Mouse (Mus musculus) kidney, postnatal 0 days (tissue): Measurements from ENCODE around the gene Fhod1. TPM values are rescaled to one million over a fixed set of nuclear protein-coding genes. Genes with fewer than 3 reads are reported as not detected.

Source experiments
- ATAC-seq: fragments of 200-750 bp; cut with Nextera tagmentation; replicated peaks from 2 replicates; pipeline ENCODE4 v1.8.0; 2017; ENCODE audit warnings: low read depth, moderate number of reproducible peaks, moderate TSS enrichment, moderate library complexity; ENCODE audit not compliant: low FRiP score
- DNase-seq: peaks from one replicate; pipeline ENCODE4 v3.0.0-alpha.2; 2016; ENCODE audit warnings: low spot score
- H3K27ac ChIP-seq: fragments of 300-500 bp; sonication (generic); 2 replicates; pipeline ENCODE4 v1.5.1; 2014; ENCODE audit warnings: mild to moderate bottlenecking
- H3K27me3 ChIP-seq: fragments of 300-500 bp; sonication (generic); 2 replicates; pipeline ENCODE4 v1.6.1; 2014; ENCODE audit warnings: low read length, mixed read lengths; ENCODE audit not compliant: insufficient read depth
- H3K36me3 ChIP-seq: fragments of 300-500 bp; sonication (generic); 2 replicates; pipeline ENCODE4 v1.6.1; 2014; ENCODE audit warnings: low read length, mixed read lengths; ENCODE audit not compliant: insufficient read depth
- H3K4me1 ChIP-seq: fragments of 300-500 bp; sonication (generic); replicated peaks from 2 replicates; pipeline ENCODE4 v1.6.1; 2014; ENCODE audit warnings: antibody characterized with exemption, low read length, mixed read lengths; ENCODE audit not compliant: insufficient read depth
- H3K4me2 ChIP-seq: fragments of 300-500 bp; sonication (generic); 2 replicates; pipeline ENCODE4 v1.6.1; 2014; ENCODE audit warnings: mild to moderate bottlenecking, low read length, moderate library complexity, mixed read lengths
- H3K4me3 ChIP-seq: fragments of 300-500 bp; sonication (generic); replicated peaks from 2 replicates; pipeline ENCODE4 v1.5.1; 2014; ENCODE audit warnings: low read depth, low read length
- H3K9ac ChIP-seq: fragments of 300-500 bp; sonication (generic); 2 replicates; pipeline ENCODE4 v1.6.1; 2014; ENCODE audit warnings: low read depth, low read length
- H3K9me3 ChIP-seq: fragments of 300-500 bp; sonication (generic); replicated peaks from 2 replicates; pipeline ENCODE4 v1.6.1; 2016; ENCODE audit warnings: low read length, inconsistent platforms, mixed read lengths
- CTCF ChIP-seq: IDR thresholded peaks from 2 replicates; pipeline ENCODE4 v1.5.1; 2016; ENCODE audit warnings: antibody characterized with exemption, low read depth, mild to moderate bottlenecking, moderate library complexity
- WGBS: fragments of 180-500 bp; shearing (Covaris S2); extraction: QIAGEN DNeasy Blood & Tissue Kit; methylation state at CpG from one replicate; pipeline ENCODE4 v1.1.7; 2014; 5-methylcytosine and 5-hydroxymethylcytosine counted together
- polyA plus RNA-seq: library from polyadenylated mRNA; unstranded; fragments of >200 nt; fragmentation: Nextera tagmentation; extraction: Ambion mirVana; gene quantifications from 2 replicates; pipeline ENCODE4 v1.2.1, GENCODE M21; 2015

The Fhod1 gene
- polyA plus RNA-seq, 1 experiment from 2014 or later, result 1.8 TPM

DNA sequence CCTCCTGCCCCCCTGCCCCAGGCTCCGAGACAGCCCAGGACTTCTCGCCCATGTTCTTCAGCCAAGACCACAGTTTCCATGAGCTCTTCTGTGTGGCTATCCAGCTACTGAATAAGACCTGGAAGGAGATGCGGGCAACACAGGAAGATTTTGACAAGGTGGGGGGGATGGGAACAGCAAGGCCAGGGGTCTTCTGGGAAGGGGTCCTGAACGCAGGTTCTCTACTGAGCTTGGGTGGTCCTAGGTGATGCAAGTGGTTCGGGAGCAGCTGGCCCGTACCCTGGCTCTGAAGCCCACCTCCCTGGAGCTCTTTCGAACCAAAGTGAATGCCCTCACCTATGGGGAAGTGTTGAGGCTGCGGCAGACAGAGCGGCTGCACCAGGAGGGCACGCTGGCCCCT lies 39.3 kb downstream of the Fhod1 start:
- DNase-seq (no peak), ATAC-seq (no peak)
- Histone ChIP-seq H3K4me3 (no peak overlapping the region), H3K9me3 (no peaks in the 10 kb centered on the region), H3K27ac (no peak overlapping the region), H3K27me3 (no peaks in the 10 kb centered on the region), H3K4me2 (no peak overlapping the region), H3K36me3 (peaks cover 30% of the 10 kb centered on the region), H3K9ac (no peak overlapping the region), H3K4me1 (peaks cover 12% of the 10 kb centered on the region; the same call in 1 of the 2 replicates)
- TF ChIP-seq CTCF, result no peak
- WGBS, result 96% methylated on average over 10 of the region's 10 CpGs

DNA sequence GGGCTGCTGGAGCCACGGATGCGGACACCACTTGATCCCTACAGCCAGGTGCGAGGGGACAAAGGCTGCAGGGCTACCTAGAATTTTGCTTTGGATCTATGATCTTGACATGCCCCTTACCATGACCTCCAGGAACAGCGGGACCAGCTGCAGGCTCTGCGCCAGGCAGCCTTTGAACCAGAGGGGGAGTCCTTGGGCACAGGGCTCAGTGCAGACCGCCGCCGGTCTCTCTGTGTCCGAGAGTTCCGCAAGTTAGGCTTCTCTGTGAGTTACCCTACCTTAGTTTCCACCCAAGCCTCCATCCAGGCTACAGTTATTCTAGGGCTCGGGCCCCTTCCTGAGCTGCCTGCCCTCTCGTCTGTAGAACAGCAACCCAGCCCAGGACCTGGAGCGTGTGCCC lies 40.1 kb downstream of the Fhod1 start:
- H3K4me2 ChIP-seq, result no peak overlapping the region
- DNase-seq, result no peak
- no peak overlapping the region for H3K9ac ChIP-seq
- no peak for TF ChIP-seq CTCF
- no peak overlapping the region for H3K27ac ChIP-seq
- no peaks in the 10 kb centered on the region for H3K9me3 ChIP-seq
- WGBS, result 94% methylated on average over 13 of the region's 13 CpGs
- ATAC-seq, result no peak
- H3K4me3 ChIP-seq, result no peak overlapping the region
- no peaks in the 10 kb centered on the region for H3K27me3 ChIP-seq
- peaks cover 12% of the 10 kb centered on the region; the same call in 1 of the 2 replicates for H3K4me1 ChIP-seq
- peaks cover 30% of the 10 kb centered on the region; the same call in 1 of the 2 replicates for H3K36me3 ChIP-seq

GRCm38 (mm10) chr8:105306146-105306691 lies 41.5 kb downstream of the Fhod1 start:
- Histone ChIP-seq H3K4me1 (peaks cover 12% of the 10 kb centered on the region; the same call in 1 of the 2 replicates), H3K4me3 (peak overlapping the region; percentile 37), H3K4me2 (peak overlapping the region; percentile 75), H3K27me3 (no peaks in the 10 kb centered on the region), H3K9ac (peak overlapping the region; percentile 62), H3K9me3 (no peaks in the 10 kb centered on the region), H3K36me3 (peaks cover 32% of the 10 kb centered on the region), H3K27ac (peak overlapping the region; percentile 84)
- whole genome bisulfite sequencing, result 35% methylated on average over 5 of the region's 5 CpGs
- ATAC-seq (peak; percentile 14), DNase-seq (peak; percentile 37)
- TF ChIP-seq CTCF, result no peak

DNA sequence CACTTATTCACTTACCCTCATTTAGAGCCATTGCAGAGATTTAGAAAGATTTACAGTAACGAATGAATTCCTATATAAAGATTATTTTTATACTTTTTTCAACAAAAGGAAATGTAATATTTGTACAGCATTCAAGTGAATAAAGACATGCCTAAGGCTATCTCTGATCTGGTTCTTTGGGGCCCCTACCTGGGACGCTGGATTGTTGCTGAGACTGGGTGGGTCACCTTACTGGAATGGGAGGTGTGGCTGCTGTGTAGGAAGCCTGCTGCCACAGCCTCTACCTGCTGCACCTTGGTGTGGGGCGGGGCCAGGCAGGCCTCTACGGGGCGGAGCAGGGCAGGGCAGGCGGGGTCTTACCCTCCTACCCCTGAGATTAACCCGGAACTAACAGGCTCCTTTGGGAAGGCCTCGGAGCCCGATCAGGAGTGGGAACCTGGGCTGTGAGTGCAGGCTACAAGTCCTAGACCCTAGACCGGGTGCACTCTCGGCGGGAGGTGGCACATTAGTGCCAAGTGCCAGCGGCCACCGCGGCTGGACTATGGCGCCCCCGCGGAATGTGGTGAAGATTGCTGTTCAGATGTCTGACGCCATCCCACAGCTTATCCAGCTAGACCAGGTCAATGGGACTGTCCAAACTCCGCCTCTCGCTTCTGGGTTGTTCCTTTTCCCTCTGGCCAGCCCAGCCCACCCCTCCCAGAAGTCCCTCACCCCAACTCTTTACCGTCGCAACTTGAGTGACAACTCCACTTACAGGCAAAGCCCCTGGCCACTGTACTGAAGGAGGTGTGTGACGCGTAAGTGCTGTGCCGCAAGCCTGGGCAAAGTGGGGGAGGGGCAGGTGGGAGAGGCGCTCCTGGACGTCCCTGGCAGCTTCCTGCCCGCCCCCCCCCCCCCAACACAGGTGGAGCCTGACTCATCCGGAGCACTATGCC lies 42.3 kb downstream of the Fhod1 start, which contains the start of gene Elmo3:
Elmo3 (plus strand) TSS at position 391 of the 935 bp plus-strand sequence.
- Histone ChIP-seq H3K4me3 (peak within 1 kb of the TSS; percentile 37), H3K36me3 (peaks cover 39% of the 10 kb centered on the region), H3K27ac (peak within 1 kb of the TSS; percentile 84), H3K9ac (peak within 1 kb of the TSS; percentile 62), H3K4me1 (peaks cover 12% of the 10 kb centered on the region; the same call in 1 of the 2 replicates), H3K27me3 (no peaks in the 10 kb centered on the region), H3K4me2 (peak within 1 kb of the TSS; percentile 75), H3K9me3 (no peaks in the 10 kb centered on the region)
- peak; percentile 90 for ATAC-seq
- DNase-seq, result peak; percentile 63
- TF ChIP-seq CTCF, result peak; percentile 26; the same call in 1 of the 2 replicates
- 6% methylated on average over 29 of the region's 30 CpGs for whole genome bisulfite sequencing

DNA sequence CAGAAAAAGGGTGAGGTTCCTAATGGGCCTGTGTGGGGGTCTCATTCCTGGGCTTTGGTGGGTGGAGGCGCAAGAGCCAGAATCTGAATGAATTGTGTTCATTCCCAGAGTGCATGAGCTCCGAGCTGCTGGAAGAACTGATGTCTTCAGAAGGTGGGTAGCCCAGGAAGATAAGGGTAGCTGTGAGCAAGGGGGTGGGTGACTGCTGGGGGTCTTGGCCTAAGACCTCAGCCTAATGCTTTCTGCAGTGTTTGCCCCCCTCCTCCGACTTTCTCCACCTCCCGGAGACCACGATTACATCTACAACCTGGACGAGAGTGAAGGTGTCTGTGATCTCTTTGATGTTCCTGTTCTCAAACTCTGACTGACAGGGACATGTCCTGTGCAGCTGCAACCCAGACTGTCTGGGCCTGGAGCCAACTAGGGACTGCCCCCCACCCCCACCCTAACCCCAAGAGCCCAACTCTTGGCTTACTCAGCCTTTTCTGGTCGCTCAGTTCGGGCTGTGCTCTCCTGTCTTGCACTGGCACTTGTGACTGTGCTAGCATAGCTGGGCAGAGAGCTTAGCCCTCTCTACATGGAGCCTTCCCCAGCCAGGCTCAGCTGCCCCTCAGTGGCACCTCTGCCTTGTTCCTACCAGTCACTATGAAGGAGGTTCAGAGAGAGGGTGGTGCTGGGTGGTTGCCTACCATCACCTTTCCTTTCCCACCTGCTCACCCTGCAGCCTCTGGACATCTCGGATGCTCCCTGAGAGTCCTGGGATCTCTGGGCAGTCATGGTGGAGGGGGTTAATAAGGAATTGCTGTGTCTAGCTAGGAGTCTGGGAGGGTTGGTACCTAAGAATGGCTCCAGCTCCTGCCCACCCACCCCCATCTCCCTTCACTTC lies 43.2 kb downstream of the Fhod1 start:
- no peak for TF ChIP-seq CTCF
- Histone ChIP-seq H3K27ac (peak overlapping the region; percentile 38; the same call in 1 of the 2 replicates), H3K4me3 (no peak overlapping the region), H3K9ac (no peak overlapping the region), H3K36me3 (peaks cover 42% of the 10 kb centered on the region), H3K4me1 (peaks cover 12% of the 10 kb centered on the region; the same call in 1 of the 2 replicates), H3K4me2 (no peak overlapping the region), H3K9me3 (no peaks in the 10 kb centered on the region), H3K27me3 (no peaks in the 10 kb centered on the region)
- DNase-seq, result no peak
- ATAC-seq, result no peak
- 59% methylated on average over 9 of the region's 9 CpGs for WGBS
